Mouse (Mus musculus) limb, embryonic 14.5 days (tissue): ENCODE measurements at regions not wholly inside any gene's neighbourhood (a gene's known extent, or its start where the extent isn't known, plus 50 kb on each side); places are given as distances from the start of the nearest gene placed in this dataset.

ENCODE experiments used
- ATAC-seq: fragments of 200-750 bp; cut with Nextera tagmentation; 2 replicates; pipeline ENCODE4 v1.8.0; 2017; ENCODE audit warnings: low read depth, moderate number of reproducible peaks, moderate TSS enrichment; ENCODE audit not compliant: low FRiP score
- DNase-seq: peaks from one replicate; pipeline ENCODE4 v3.0.0-alpha.2; 2015; ENCODE audit warnings: low spot score
- H3K27ac ChIP-seq: fragments of 300-500 bp; sonication (generic); replicated peaks from 2 replicates; pipeline ENCODE4 v1.5.1; 2014; ENCODE audit warnings: low read depth, mild to moderate bottlenecking, low read length, moderate library complexity, mixed read lengths
- H3K27me3 ChIP-seq: fragments of 300-500 bp; sonication (generic); 2 replicates; pipeline ENCODE4 v1.6.1; 2014; ENCODE audit warnings: low read length, mixed read lengths; ENCODE audit not compliant: control insufficient read depth, insufficient read depth
- H3K36me3 ChIP-seq: fragments of 300-500 bp; sonication (generic); 2 replicates; pipeline ENCODE4 v1.6.1; 2014; ENCODE audit warnings: mild to moderate bottlenecking, low read length, moderate library complexity, mixed read lengths; ENCODE audit not compliant: control insufficient read depth, insufficient read depth
- H3K4me1 ChIP-seq: fragments of 300-500 bp; sonication (generic); 2 replicates; pipeline ENCODE4 v1.6.1; 2014; ENCODE audit warnings: antibody characterized with exemption, low read length, mixed read lengths; ENCODE audit not compliant: control insufficient read depth, insufficient read depth
- H3K4me2 ChIP-seq: fragments of 300-500 bp; sonication (generic); replicated peaks from 2 replicates; pipeline ENCODE4 v1.6.1; 2014; ENCODE audit warnings: low read depth, mild to moderate bottlenecking, low read length, moderate library complexity; ENCODE audit not compliant: severe bottlenecking
- H3K4me3 ChIP-seq: fragments of 300-500 bp; sonication (generic); replicated peaks from 2 replicates; pipeline ENCODE4 v1.5.1; 2014; ENCODE audit warnings: low read length
- H3K9ac ChIP-seq: fragments of 300-500 bp; sonication (generic); 2 replicates; pipeline ENCODE4 v1.6.1; 2014; ENCODE audit warnings: mild to moderate bottlenecking, low read depth, low read length, moderate library complexity; ENCODE audit not compliant: severe bottlenecking
- H3K9me3 ChIP-seq: fragments of 300-500 bp; sonication (generic); 2 replicates; pipeline ENCODE4 v1.6.1; 2016; ENCODE audit warnings: low read length; ENCODE audit not compliant: control insufficient read depth
- POLR2A ChIP-seq: fragments of 200-500 bp; IDR thresholded peaks from 2 replicates; pipeline ENCODE4 v1.8.0; 2012; ENCODE audit warnings: inconsistent platforms, mild to moderate bottlenecking, moderate library complexity, borderline replicate concordance; ENCODE audit not compliant: insufficient read depth, insufficient read length; ENCODE audit errors: extremely low read depth
- WGBS: fragments of 180-500 bp; shearing (Covaris S2); extraction: QIAGEN DNeasy Blood & Tissue Kit; methylation state at CpG from one replicate; pipeline ENCODE4 v1.1.7; 2014; 5-methylcytosine and 5-hydroxymethylcytosine counted together

DNA sequence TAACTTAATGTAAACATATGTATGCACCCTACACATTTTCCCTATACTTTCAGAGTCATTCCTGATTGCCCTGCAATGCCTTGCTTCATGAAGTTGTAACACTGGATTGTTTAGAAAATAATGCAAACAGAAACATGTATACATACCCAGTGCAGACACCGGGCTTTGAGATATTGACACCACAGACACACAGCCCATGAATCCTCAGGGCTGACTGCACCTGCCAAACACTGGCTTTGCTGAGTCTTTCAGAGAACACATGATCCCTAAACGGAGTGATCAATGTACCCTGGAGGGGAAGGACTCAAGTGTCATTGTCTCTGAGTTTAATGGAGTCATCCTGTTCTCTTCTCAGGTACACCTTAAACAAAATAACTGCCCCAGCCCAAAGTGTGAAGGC is 519.4 kb upstream of the Mki67 start:
- 62% methylated on average over 2 of the region's 2 CpGs for WGBS
- H3K9ac ChIP-seq = no peak overlapping the region
- no peak overlapping the region for H3K27ac ChIP-seq
- ATAC-seq (no peak), DNase-seq (no peak)
- H3K4me2 ChIP-seq = no peak overlapping the region
- H3K9me3 ChIP-seq = no peaks in the 10 kb centered on the region
- no peaks in the 10 kb centered on the region for H3K27me3 ChIP-seq
- H3K36me3 ChIP-seq = no peaks in the 10 kb centered on the region
- no peak for TF ChIP-seq POLR2A
- no peaks in the 10 kb centered on the region for H3K4me1 ChIP-seq
- no peak overlapping the region for H3K4me3 ChIP-seq

- no peaks in the 10 kb centered on the region for H3K9me3 ChIP-seq
- no peak overlapping the region for H3K4me3 ChIP-seq
- no peak overlapping the region for H3K27ac ChIP-seq
- no peak for TF ChIP-seq POLR2A
- no peak for DNase-seq
- no peak overlapping the region for H3K4me2 ChIP-seq
- ATAC-seq = no peak
- H3K36me3 ChIP-seq = no peaks in the 10 kb centered on the region
- H3K4me1 ChIP-seq = no peaks in the 10 kb centered on the region
- 55% methylated on average over 10 of the region's 10 CpGs for WGBS
- no peaks in the 10 kb centered on the region for H3K27me3 ChIP-seq
- H3K9ac ChIP-seq = no peak overlapping the region
Observed at GRCm38 (mm10) chr7:136236391-136236790, 520.2 kb upstream of the Mki67 start.

DNA sequence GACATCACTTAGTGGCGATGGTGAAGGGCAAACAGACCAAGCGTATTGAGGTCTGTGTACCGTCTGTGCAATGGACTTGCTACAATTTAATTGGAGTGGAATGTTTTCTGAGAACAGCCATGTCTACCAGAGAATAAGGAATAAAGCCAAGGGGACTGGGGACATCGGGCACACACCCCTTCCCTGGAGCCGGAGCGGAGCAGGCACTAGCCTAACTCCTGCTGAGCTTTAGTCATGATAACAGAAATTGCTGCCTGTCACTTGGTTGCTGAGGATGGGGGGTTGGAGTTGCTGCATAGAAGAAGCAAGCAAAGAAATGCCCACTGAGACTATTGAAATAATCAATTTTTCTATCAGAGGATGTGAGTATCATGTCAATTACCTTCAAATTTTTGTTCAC is 549.5 kb upstream of the Mki67 start:
- WGBS = 66% methylated on average over 6 of the region's 6 CpGs
- DNase-seq = no peak
- no peaks in the 10 kb centered on the region for H3K36me3 ChIP-seq
- no peaks in the 10 kb centered on the region for H3K9me3 ChIP-seq
- no peaks in the 10 kb centered on the region; the same call in 1 of the 2 replicates for H3K4me1 ChIP-seq
- no peaks in the 10 kb centered on the region for H3K27me3 ChIP-seq
- no peak for TF ChIP-seq POLR2A
- no peak for ATAC-seq
- H3K4me2 ChIP-seq = no peak overlapping the region
- H3K4me3 ChIP-seq = no peak overlapping the region
- no peak overlapping the region for H3K27ac ChIP-seq
- H3K9ac ChIP-seq = no peak overlapping the region

- Histone ChIP-seq H3K9me3 (no peaks in the 10 kb centered on the region), H3K27ac (no peak overlapping the region), H3K4me1 (no peaks in the 10 kb centered on the region; the same call in 1 of the 2 replicates), H3K27me3 (no peaks in the 10 kb centered on the region), H3K4me3 (no peak overlapping the region), H3K9ac (no peak overlapping the region), H3K36me3 (no peaks in the 10 kb centered on the region), H3K4me2 (no peak overlapping the region)
- 85% methylated on average over 7 of the region's 7 CpGs for WGBS
- DNase-seq (no peak), ATAC-seq (no peak)
- TF ChIP-seq POLR2A = no peak
Observed at GRCm38 (mm10) chr7:136267716-136268489, 551.7 kb upstream of the Mki67 start.

DNA sequence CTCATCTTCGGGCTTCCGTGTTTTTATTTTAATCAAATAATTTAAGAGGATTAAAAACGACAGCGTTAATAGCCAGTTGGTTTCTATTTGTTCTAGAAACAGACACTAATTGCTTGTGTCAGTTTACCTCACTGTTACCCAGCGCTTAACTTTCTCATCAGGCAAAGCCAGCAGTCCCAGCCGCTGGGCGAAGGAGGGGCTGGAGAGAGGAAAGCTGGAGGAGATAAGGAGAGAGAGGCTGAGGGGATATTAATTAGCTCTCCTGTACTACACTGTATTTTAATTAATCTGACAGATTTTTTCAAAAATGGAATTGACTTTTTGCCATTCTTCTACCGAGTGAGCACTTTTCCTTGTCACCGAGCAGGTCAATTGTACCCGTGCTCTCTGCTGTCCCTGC is 559.5 kb upstream of the Mki67 start:
- no peak overlapping the region for H3K4me3 ChIP-seq
- no peak overlapping the region for H3K4me2 ChIP-seq
- no peaks in the 10 kb centered on the region for H3K36me3 ChIP-seq
- H3K27me3 ChIP-seq = no peaks in the 10 kb centered on the region
- H3K27ac ChIP-seq = no peak overlapping the region
- ATAC-seq (no peak), DNase-seq (no peak)
- H3K4me1 ChIP-seq = no peaks in the 10 kb centered on the region; the same call in 1 of the 2 replicates
- no peaks in the 10 kb centered on the region for H3K9me3 ChIP-seq
- no peak for TF ChIP-seq POLR2A
- H3K9ac ChIP-seq = no peak overlapping the region
- WGBS = 78% methylated on average over 10 of the region's 10 CpGs
